Mouse (Mus musculus): ENCODE data around the gene Gm13178.

Gene Gm13178

DNA sequence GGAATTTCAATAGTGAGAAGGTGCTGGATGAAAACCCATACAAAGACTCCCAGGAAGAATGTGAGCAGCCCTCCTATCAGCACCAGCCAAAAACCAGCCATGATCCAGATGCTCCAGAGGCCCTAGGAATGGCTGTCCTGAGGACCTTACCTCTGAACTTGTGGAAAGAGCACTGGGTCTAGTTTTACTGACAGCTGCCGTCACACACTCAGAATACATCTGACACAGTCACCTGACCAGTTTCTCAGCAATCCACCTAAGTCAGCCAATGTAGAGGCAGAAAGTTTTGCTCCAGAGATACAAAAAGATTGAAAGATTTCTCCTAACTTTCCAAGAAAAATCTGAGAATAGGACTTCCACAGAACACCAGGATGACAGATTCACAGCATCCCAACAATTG is at the start of gene Gm13178:
Gene Gm13178 (minus strand): TSS at position 101 of the 400 bp plus-strand sequence.
- no peak for DNase-seq (ENCODE audit: low read depth, low spot score)

DNA sequence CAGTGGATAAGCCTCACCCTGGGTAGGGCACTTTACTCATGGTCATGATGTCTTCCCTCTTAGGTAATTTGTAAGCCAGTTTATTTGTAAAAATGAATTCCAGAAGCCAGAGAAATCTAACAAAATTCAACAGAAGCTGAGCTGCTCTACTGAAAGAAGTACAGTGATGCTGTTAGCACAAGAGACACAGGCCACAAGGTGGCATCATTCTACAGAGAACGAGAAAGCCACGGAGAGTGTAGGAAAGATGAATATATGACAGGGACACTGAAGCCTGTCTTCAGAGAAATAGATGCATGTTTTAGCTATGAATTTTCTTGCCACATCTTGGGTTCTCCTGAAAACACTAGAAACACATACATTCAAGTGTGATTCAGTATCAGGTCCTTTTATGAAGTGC is 44.5 kb upstream of the Gm13178 start:
- peak; percentile 3 for DNase-seq (ENCODE audit: low read depth, low spot score)

DNA sequence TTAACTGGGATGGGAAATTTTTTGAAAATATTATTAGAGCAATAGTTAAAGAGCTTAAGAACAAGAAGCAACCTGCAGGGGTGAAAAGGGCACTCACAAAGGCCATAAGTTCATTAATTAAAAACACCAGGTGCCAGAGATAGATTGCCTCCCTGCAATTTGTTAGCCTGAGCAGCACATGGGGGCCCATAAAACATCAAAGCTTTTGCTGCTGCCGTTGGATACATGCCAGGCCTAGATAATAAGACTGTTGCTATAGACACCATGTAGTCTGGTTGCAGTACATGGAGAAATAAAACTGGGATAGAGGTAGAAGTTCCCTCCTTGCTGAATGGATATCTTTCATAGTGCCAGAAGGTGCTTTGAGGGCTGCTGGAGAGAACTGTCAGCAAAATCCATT is 27.9 kb upstream of the Gm13178 start:
- DNase-seq (ENCODE audit: low read depth, low spot score): no peak

DNA sequence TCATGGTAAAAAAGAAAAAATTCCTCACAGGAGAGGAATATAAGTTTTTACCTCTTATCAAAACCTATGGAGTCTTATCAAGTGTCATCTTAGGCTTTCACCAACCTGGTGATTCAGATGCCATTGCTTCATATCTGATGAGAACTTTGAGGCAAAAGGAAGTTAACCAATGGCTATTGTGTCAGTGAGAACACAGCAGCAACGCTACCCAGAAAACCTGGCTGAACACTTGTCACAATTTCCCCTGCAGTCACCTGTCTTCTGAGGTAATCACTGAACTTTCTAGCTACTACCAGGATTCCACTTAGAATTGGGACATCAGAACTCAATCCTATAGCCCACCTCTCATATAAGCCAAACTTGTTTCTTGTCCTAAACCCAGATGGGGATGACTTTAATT is 1.5 kb downstream of the Gm13178 start:
- no peak for DNase-seq (ENCODE audit: low read depth, low spot score)

DNA sequence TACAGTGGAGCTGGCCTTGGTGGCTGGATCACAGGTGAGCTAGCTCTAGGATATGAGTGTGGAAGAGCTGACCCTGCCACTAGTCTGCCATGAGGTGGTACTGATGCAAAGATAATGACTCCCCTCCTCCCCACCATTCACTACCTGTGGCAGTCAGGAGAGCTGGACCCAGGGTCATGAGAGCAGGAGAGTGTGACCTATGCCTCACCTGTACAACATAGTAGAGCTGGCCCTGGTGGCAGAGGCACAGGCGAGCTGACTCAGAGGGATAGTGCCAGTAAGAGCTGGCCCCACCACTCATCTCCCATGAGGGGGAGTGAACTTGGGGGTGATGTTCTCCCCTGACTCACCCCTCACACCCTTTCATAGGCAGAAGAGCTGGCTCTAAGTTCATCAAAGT is 2.9 kb downstream of the Gm13178 start:
- no peak for DNase-seq (ENCODE audit: low read depth, low spot score)

DNA sequence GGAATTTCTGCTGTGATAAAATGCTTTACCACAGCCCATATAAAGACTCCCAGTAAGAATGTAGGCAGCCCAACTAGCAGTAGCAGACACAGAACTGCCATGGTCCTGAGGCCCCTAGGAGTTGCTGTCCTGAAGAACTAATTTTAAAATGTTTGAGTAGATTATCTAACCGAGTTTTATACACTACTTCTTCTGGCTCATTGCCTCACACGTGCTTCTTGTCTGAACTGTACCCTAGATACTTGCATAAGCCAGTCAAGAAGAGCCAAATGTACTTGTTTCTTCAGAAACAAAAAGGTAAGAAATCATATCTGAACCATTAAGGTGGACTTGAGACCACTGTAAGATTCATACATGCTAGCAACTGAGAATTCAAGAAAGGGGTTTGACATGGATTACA is 34.9 kb downstream of the Gm13178 start, which contains the start of gene Gm436:
Gene Gm436 (minus strand): TSS at position 101 of the 400 bp plus-strand sequence.
- DNase-seq (ENCODE audit: low read depth, low spot score): no peak
